Mouse (Mus musculus) left cerebral cortex, adult 8-10 months (tissue): Measurements from ENCODE around the gene Cib3. TPM values are rescaled to one million over a fixed set of nuclear protein-coding genes. Genes with fewer than 3 reads are reported as not detected.

Source experiments
- total RNA-seq, 4 experiments: library from RNA; stranded (reverse); gene quantifications; 2 replicates each; pipeline ENCODE4 v1.2.4; 2022

Cib3 gene
- total RNA-seq, 4 experiments from 2014 or later, result not detected

Other genes with a start within 250 kb of the Cib3 start
- gene Cyp4f18, start 203.2 kb downstream of the Cib3 start, total RNA-seq, result not detected
- not detected for gene Olfr372, start 171.6 kb downstream of the Cib3 start, total RNA-seq
- not detected for gene Olfr373, start 129.7 kb downstream of the Cib3 start, total RNA-seq
- under 1 TPM in 1 of 4 experiments, not detected in 3; 0.05 TPM for gene Olfr374, start 105.8 kb downstream of the Cib3 start, total RNA-seq
- 10 to 100 TPM; 24.2 to 31.4 (median 26.1) TPM for gene Tpm4, start 77.9 kb downstream of the Cib3 start, total RNA-seq
- gene Rab8a, start 51.6 kb downstream of the Cib3 start, total RNA-seq, result 10 to 100 TPM; 33.0 to 42.4 (median 40.1) TPM
- gene Hsh2d, start 23.2 kb downstream of the Cib3 start, total RNA-seq, result not detected
- gene Gm11034, start 799 bp upstream of the Cib3 start, total RNA-seq, result not detected
- 10 to 100 TPM; 57.9 to 61.4 (median 58.4) TPM for gene Fam32a, start 6.9 kb upstream of the Cib3 start, total RNA-seq
- 10 to 100 TPM; 72.0 to 83.7 (median 76.7) TPM for gene Ap1m1, start 27.2 kb upstream of the Cib3 start, total RNA-seq
- gene Gm10282, start 92.4 kb upstream of the Cib3 start, total RNA-seq, result 1 to 10 TPM; 5.1 to 8.2 (median 6.0) TPM
- 10 to 100 TPM; 10.9 to 16.5 (median 13.2) TPM for gene Klf2, start 106.2 kb upstream of the Cib3 start, total RNA-seq
- 10 to 100 TPM; 67.1 to 72.9 (median 70.8) TPM for gene Eps15l1, start 208.6 kb upstream of the Cib3 start, total RNA-seq
- gene Calr3, start 231.0 kb upstream of the Cib3 start, total RNA-seq, result 1 to 10 TPM; 1.1 to 2.1 (median 1.3) TPM
- 10 to 100 TPM; 11.1 to 16.3 (median 13.3) TPM for gene 1700030K09Rik, start 231.0 kb upstream of the Cib3 start, total RNA-seq